Mouse (Mus musculus): ENCODE results near the gene 3110082I17Rik. TPM values are rescaled to one million over a fixed set of nuclear protein-coding genes. Genes with fewer than 3 reads are reported as not detected.
A peak's percentile ranks its signal among the peaks of the same experiment; 100 is the strongest.

3110082I17Rik gene
- polyA plus RNA-seq, 1 experiment from 2014 or later, result 32.7 TPM

DNA sequence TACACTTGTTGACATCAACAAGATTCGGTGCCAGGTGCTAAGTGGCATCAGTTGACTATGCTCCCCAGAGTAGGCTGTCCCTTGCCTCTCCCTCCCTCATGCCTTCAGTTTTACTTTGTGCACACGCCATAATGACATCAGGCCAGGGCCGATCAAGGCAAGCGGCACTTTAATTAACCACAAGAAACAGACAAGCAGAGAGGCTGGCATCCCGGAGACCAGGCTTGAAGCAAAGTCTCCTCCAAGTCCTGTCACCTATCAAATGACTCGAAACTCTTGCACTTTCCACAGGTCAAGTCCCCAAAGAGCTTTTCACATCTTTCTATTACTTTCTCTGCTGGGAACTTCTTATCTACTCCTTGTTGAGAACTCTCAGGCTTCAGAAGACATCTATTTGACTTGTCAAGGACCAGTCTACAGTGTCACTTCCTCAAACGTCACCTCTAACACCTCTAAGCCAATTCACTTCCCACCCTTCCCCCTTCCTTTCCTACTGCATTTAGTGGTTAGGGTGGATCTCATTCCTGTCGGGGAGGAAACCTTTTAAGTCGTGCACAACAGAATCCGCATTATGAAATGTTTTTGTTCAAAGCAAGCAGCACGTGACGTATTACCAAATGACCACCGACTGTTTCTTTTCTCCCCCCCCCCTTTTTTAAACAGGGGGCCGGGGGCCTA, 23.0 kb upstream of the 3110082I17Rik start:
- Histone ChIP-seq H3K36me3 (peaks cover 42% of the 10 kb centered on the region), H3K4me1 (replicated peaks) (peaks cover 9% of the 10 kb centered on the region), H3K27ac (no peak overlapping the region), H3K4me2 (peak overlapping the region; percentile 90), H3K27me3 (no peaks in the 10 kb centered on the region), H3K9me3 (peaks cover 9% of the 10 kb centered on the region; the same call in 1 of the 2 replicates), H3K9ac (replicated peaks) (peak overlapping the region; percentile 78), H3K4me3 (replicated peaks) (peak overlapping the region; percentile 90)
- WGBS, result 59% methylated on average over 14 of the region's 14 CpGs
- no peak for ATAC-seq (ENCODE audit: insufficient number of reproducible peaks, insufficient read depth, low FRiP score, low TSS enrichment, low read depth)

DNA sequence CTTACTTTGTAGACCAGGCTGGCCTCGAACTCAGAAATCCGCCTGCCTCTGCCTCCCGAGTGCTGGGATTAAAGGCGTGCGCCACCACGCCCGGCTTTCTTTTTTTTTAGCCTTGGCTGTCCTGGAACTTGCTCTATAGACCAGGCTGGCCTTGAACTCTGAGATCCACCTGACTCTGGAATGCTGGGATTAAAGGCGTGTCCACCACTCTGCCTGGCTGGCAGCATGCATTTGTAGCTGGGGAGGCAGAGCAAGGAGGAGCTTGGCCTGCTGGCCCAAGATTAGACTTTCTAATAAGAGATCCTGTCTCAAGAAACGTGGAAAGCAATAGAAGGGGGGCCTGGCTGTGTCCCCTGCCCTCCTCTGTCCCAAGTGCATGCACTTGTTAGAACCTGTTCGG, 20.1 kb upstream of the 3110082I17Rik start:
- Histone ChIP-seq H3K9me3 (no peaks in the 10 kb centered on the region), H3K36me3 (peaks cover 71% of the 10 kb centered on the region), H3K27me3 (no peaks in the 10 kb centered on the region), H3K9ac (replicated peaks) (no peak overlapping the region), H3K4me3 (replicated peaks) (no peak overlapping the region), H3K27ac (no peak overlapping the region), H3K4me1 (replicated peaks) (peaks cover 9% of the 10 kb centered on the region), H3K4me2 (no peak overlapping the region)
- 89% methylated on average over 10 of the region's 10 CpGs for WGBS
- no peak for ATAC-seq (ENCODE audit: insufficient number of reproducible peaks, insufficient read depth, low FRiP score, low TSS enrichment, low read depth)

DNA sequence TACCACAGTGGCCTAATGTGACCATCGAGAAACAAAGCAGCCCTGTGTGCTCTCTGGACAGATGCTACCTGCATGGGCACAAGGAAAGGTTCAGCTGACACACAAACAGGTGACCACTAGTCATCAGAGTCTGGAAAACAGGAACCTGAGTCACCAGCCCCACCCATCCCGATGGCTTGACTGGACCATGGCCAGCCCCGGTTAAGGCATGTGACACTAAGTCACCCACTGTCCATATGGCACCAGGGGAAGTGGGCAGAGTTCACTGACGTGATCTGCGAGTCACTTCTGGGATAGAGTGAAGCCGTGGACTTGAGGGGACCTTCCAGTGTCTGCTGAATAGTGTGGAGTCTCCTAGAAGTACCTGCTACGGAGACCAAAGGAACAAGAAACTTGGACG, 18.8 kb upstream of the 3110082I17Rik start:
- Histone ChIP-seq H3K4me1 (replicated peaks) (peaks cover 9% of the 10 kb centered on the region), H3K4me3 (replicated peaks) (no peak overlapping the region), H3K27ac (no peak overlapping the region), H3K36me3 (peaks cover 84% of the 10 kb centered on the region), H3K9ac (replicated peaks) (no peak overlapping the region), H3K4me2 (no peak overlapping the region), H3K27me3 (no peaks in the 10 kb centered on the region), H3K9me3 (no peaks in the 10 kb centered on the region)
- ATAC-seq (ENCODE audit: insufficient number of reproducible peaks, insufficient read depth, low FRiP score, low TSS enrichment, low read depth), result no peak
- WGBS, result 93% methylated on average over 8 of the region's 8 CpGs

DNA sequence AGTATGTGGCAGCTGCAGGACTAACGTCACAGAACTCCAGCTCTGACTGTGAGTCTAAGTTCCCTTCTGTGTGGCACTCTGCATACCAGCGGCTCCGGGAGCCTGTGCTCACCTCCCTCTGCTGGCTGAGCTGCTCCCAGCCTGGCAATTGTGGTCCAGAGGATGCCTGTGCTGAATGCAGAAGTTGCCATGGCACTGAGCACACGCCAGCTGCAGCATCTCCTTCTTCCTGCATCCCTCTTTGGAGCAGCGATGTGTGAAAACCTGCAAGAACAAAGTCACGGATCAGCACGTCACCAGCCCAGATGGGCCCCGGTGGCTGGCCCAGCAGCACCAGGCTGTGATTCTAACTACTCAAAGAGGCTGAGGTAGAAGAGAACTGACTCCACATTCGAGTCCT, 14.4 kb upstream of the 3110082I17Rik start:
- peaks cover 86% of the 10 kb centered on the region for H3K36me3 ChIP-seq
- no peak overlapping the region for H3K9ac ChIP-seq (replicated peaks)
- no peak overlapping the region for H3K4me3 ChIP-seq (replicated peaks)
- H3K4me2 ChIP-seq, result no peak overlapping the region
- WGBS, result 86% methylated on average over 9 of the region's 9 CpGs
- H3K27me3 ChIP-seq, result no peaks in the 10 kb centered on the region
- no peak for ATAC-seq (ENCODE audit: insufficient number of reproducible peaks, insufficient read depth, low FRiP score, low TSS enrichment, low read depth)
- no peaks in the 10 kb centered on the region for H3K9me3 ChIP-seq
- no peak overlapping the region for H3K27ac ChIP-seq
- H3K4me1 ChIP-seq (replicated peaks), result no peaks in the 10 kb centered on the region

DNA sequence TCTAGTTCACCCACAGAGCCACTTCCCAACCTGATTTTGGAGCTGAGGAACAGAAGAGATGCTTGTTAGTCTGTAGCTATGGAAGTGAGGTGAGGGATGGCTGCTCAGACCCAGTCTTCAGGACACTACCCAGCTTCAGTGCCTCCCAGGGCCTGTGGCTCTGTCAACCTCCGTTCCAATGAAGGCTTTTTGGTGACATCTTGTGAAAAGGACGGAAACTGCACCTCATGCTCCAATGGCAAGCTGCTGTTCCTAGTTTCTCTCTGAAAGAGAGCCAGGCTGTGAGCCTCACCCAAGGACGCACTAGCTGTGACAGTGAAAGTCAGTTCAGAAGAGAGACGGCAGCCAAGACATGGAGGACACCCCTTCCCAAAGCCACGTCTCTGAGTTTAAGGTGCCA, 7.7 kb upstream of the 3110082I17Rik start:
- Histone ChIP-seq H3K4me1 (replicated peaks) (no peaks in the 10 kb centered on the region), H3K27me3 (no peaks in the 10 kb centered on the region; the same call in 1 of the 2 replicates), H3K9me3 (no peaks in the 10 kb centered on the region), H3K36me3 (peaks cover 19% of the 10 kb centered on the region), H3K27ac (no peak overlapping the region), H3K4me3 (replicated peaks) (no peak overlapping the region), H3K4me2 (no peak overlapping the region), H3K9ac (replicated peaks) (no peak overlapping the region)
- 50% methylated on average over 5 of the region's 5 CpGs for WGBS
- no peak for ATAC-seq (ENCODE audit: insufficient number of reproducible peaks, insufficient read depth, low FRiP score, low TSS enrichment, low read depth)

DNA sequence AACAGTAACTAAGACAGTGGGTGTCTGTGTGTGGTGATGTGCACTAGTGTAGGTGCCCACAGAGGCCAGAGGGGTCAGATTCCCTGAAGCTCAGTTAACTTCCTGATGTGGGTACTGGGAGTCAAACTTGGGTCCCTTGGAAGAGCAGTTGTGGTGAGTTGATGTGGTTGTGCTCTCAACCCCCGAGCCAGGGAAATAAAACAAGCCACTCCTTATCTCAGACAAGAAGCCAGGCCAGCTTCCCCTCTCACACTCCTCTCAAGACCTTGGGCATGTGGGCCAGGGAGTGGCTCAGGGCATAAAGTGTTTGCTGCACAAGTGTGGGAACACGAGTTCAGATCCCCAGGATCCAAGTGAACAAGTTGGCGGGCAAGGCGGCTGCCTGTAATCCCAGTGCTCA, 6.5 kb upstream of the 3110082I17Rik start:
- no peaks in the 10 kb centered on the region for H3K4me1 ChIP-seq (replicated peaks)
- 68% methylated on average over 4 of the region's 4 CpGs for WGBS
- no peak overlapping the region for H3K4me2 ChIP-seq
- peaks cover 3% of the 10 kb centered on the region; the same call in 1 of the 2 replicates for H3K27me3 ChIP-seq
- no peak for ATAC-seq (ENCODE audit: insufficient number of reproducible peaks, insufficient read depth, low FRiP score, low TSS enrichment, low read depth)
- H3K36me3 ChIP-seq, result peaks cover 7% of the 10 kb centered on the region
- H3K27ac ChIP-seq, result no peak overlapping the region
- H3K4me3 ChIP-seq (replicated peaks), result no peak overlapping the region
- no peaks in the 10 kb centered on the region for H3K9me3 ChIP-seq
- no peak overlapping the region for H3K9ac ChIP-seq (replicated peaks)

DNA sequence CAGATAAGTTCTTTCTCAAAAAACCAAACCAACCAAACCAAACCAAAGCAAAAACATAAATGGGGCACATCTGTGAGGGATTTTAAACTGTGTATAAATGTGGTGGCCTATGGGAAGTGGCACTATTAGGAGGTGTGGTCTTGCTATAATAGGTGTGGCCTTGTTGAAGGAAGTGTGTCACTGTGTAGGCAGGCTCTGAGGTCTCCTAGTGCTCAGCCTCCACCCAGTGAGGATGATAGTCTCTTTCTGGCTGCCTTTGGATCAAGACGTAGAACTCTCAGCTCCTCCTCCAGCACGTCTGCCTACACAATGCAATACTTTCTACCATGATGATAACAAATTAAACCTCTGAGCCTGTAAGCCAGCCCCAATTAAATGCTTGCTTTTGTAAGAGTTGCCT, 6.0 kb upstream of the 3110082I17Rik start:
- Histone ChIP-seq H3K27me3 (peaks cover 3% of the 10 kb centered on the region; the same call in 1 of the 2 replicates), H3K9me3 (no peaks in the 10 kb centered on the region), H3K4me1 (replicated peaks) (no peaks in the 10 kb centered on the region), H3K4me3 (replicated peaks) (no peak overlapping the region), H3K9ac (replicated peaks) (no peak overlapping the region), H3K27ac (no peak overlapping the region), H3K4me2 (no peak overlapping the region), H3K36me3 (peaks cover 3% of the 10 kb centered on the region)
- ATAC-seq (ENCODE audit: insufficient number of reproducible peaks, insufficient read depth, low FRiP score, low TSS enrichment, low read depth), result no peak
- WGBS, result 81% methylated on average over 2 of the region's 2 CpGs

DNA sequence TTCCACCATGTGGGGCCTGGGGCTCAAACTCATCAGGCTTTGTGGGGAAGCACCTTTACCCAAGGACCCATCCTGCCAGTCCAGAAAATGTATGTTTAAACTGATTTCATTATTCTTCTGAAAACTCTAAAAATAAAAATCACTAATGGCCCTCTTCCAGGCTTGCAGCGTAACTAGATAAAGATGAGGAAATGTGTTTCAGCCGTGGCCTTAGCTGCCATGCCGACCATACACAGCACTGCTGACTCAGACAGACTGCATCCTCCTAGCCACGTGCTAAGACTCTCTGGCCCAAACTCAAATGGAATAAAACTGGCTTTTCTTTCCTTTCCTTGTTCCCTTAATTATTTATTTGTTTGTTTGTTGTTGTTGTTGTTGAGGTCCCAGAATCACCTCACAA, 4.5 kb upstream of the 3110082I17Rik start:
- Histone ChIP-seq H3K9ac (replicated peaks) (no peak overlapping the region), H3K4me3 (replicated peaks) (no peak overlapping the region), H3K4me1 (replicated peaks) (peaks cover 9% of the 10 kb centered on the region; the same call in 1 of the 2 replicates), H3K27me3 (peaks cover 3% of the 10 kb centered on the region; the same call in 1 of the 2 replicates), H3K4me2 (no peak overlapping the region), H3K27ac (no peak overlapping the region), H3K9me3 (no peaks in the 10 kb centered on the region), H3K36me3 (no peaks in the 10 kb centered on the region)
- ATAC-seq (ENCODE audit: insufficient number of reproducible peaks, insufficient read depth, low FRiP score, low TSS enrichment, low read depth), result no peak
- WGBS, result 74% methylated on average over 4 of the region's 4 CpGs

DNA sequence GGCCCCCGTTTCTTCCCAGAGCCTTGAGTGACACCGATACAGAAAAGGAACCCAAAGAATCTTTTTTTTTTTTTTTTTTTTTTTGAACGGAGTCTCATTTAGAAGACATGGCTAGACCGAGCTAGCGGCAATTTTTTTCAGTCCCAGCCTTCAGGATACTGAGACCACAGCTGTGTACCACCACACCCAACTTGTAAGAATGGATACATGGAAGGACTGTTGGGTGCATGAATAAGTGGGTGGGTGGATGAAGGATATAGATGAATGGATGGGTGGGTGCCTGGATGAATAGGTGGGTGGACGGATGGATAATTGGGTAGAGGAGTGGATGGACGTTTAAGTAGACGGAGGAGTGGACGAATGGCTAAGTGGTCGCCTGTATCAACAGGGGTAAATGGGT, 389 bp downstream of the 3110082I17Rik start:
- 10% methylated on average over 10 of the region's 10 CpGs for WGBS
- H3K27ac ChIP-seq, result no peak overlapping the region

DNA sequence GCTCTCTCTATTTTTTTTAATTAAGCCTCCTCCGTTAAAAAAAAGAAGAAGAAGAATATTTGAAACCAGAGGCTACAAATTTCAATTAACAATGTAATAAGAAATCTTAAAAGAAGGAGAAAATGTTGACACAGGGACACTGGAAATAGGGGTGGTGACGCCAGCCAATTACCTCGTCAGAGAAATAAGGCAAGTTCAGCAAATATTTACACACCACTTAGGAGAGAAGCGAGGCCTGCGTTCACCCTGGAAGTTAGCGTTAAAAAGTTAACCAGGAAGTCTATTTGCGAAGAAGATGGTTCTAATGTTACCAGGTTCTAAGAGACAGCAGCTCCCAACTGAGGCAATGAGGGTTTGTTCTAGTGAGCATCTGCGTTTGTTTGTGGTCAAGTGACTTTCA, 3.1 kb downstream of the 3110082I17Rik start:
- Histone ChIP-seq H3K4me1 (replicated peaks) (peaks cover 17% of the 10 kb centered on the region), H3K27ac (no peak overlapping the region), H3K36me3 (peaks cover 28% of the 10 kb centered on the region), H3K9ac (replicated peaks) (no peak overlapping the region), H3K4me2 (no peak overlapping the region), H3K27me3 (0 out of 2 replicates have a peak, but pooled peaks cover 2% of the 10 kb centered on the region), H3K9me3 (no peaks in the 10 kb centered on the region), H3K4me3 (replicated peaks) (no peak overlapping the region)
- ATAC-seq (ENCODE audit: insufficient number of reproducible peaks, insufficient read depth, low FRiP score, low TSS enrichment, low read depth), result no peak
- 93% methylated on average over 8 of the region's 8 CpGs for WGBS

More for the DNA sequence above, 389 bp downstream of the 3110082I17Rik start:
- ATAC-seq (ENCODE audit: insufficient number of reproducible peaks, insufficient read depth, low FRiP score, low TSS enrichment, low read depth), result no peak; the same call in none of the 2 replicates
- Histone ChIP-seq H3K36me3 (peaks cover 3% of the 10 kb centered on the region), H3K4me2 (peak overlapping the region; percentile 86), H3K9ac (replicated peaks) (peak overlapping the region; percentile 65), H3K4me3 (replicated peaks) (peak overlapping the region; percentile 65), H3K27me3 (peaks cover 3% of the 10 kb centered on the region; the same call in 1 of the 2 replicates), H3K4me1 (replicated peaks) (peaks cover 17% of the 10 kb centered on the region), H3K9me3 (no peaks in the 10 kb centered on the region)

DNA sequence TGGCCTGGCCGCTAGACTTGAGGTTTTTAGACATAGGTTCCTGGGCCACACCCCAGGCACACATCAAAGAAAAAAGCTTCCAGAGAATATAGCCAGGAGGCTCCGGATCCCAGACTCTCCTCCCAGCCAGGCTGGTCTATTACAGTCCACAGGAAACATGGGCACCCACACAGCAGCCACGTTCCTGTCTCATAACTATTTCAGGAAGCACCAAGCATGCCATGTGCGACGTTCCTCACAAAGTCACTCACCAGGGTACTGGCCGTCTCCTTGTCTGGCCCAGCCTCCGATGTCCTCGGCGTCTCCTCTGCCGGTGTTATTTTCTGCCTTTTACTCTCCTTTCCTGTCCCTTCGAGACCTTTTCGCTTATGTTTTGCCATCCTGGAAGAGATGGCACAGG, 5.2 kb downstream of the 3110082I17Rik start:
- ATAC-seq (ENCODE audit: insufficient number of reproducible peaks, insufficient read depth, low FRiP score, low TSS enrichment, low read depth), result no peak
- WGBS, result 90% methylated on average over 12 of the region's 12 CpGs
- H3K36me3 ChIP-seq, result peaks cover 29% of the 10 kb centered on the region

DNA sequence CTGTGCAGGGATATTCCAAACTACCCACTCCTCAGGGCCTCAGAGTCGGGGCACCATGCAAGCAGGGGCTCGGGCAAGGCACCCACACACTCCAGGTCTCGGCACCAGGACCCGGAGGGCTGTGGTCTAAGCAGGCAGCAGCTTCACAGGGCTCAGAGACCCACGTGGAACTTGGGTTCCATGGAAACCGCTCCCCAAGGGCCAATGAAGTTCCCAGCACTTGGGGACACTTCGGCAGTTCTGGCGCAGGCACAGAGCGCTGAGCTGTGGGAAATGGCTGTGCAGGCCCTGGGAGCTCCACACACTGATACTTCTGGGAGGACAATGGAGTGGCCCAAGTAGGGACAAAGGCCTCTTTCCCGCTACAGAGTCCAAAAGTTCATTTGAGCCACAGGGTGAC, 7.3 kb downstream of the 3110082I17Rik start:
- Histone ChIP-seq H3K4me3 (replicated peaks) (no peak overlapping the region), H3K4me1 (replicated peaks) (no peaks in the 10 kb centered on the region), H3K36me3 (peaks cover 29% of the 10 kb centered on the region), H3K27ac (no peak overlapping the region), H3K27me3 (no peaks in the 10 kb centered on the region), H3K9me3 (no peaks in the 10 kb centered on the region), H3K4me2 (no peak overlapping the region), H3K9ac (replicated peaks) (0 out of 2 replicates have a peak overlapping the region, but pooled peaks have one; percentile 14)
- no peak for ATAC-seq (ENCODE audit: insufficient number of reproducible peaks, insufficient read depth, low FRiP score, low TSS enrichment, low read depth)
- 86% methylated on average over 10 of the region's 10 CpGs for WGBS

More for the DNA sequence above, 5.2 kb downstream of the 3110082I17Rik start:
- no peak overlapping the region for H3K27ac ChIP-seq
- H3K9me3 ChIP-seq, result no peaks in the 10 kb centered on the region
- H3K27me3 ChIP-seq, result no peaks in the 10 kb centered on the region
- H3K9ac ChIP-seq (replicated peaks), result no peak overlapping the region
- H3K4me2 ChIP-seq, result no peak overlapping the region
- no peak overlapping the region for H3K4me3 ChIP-seq (replicated peaks)
- peaks cover 11% of the 10 kb centered on the region for H3K4me1 ChIP-seq (replicated peaks)

Measured in limb, embryonic 12.5 days (tissue).